Mouse (Mus musculus) limb, embryonic 12.5 days (tissue): ENCODE results near the gene Bcl2l14. TPM values are rescaled to one million over a fixed set of nuclear protein-coding genes. Genes with fewer than 3 reads are reported as not detected.

ENCODE experiments used
- ATAC-seq: fragments of 200-750 bp; cut with Nextera tagmentation; 2 replicates; pipeline ENCODE4 v1.8.0; 2017; ENCODE audit warnings: low read depth, moderate TSS enrichment; ENCODE audit not compliant: insufficient number of reproducible peaks, insufficient read depth, low FRiP score, low TSS enrichment
- H3K27ac ChIP-seq: fragments of 300-500 bp; sonication (generic); 2 replicates; pipeline ENCODE4 v1.5.1; 2016; ENCODE audit warnings: mild to moderate bottlenecking, moderate library complexity
- H3K27me3 ChIP-seq: fragments of 300-500 bp; sonication (generic); 2 replicates; pipeline ENCODE4 v1.6.1; 2016; ENCODE audit warnings: mild to moderate bottlenecking, moderate library complexity
- H3K36me3 ChIP-seq: fragments of 300-500 bp; sonication (generic); 2 replicates; pipeline ENCODE4 v1.6.1; 2016; ENCODE audit warnings: mild to moderate bottlenecking, moderate library complexity
- H3K4me1 ChIP-seq: fragments of 300-500 bp; sonication (generic); replicated peaks from 2 replicates; pipeline ENCODE4 v1.6.1; 2016
- H3K4me2 ChIP-seq: fragments of 300-500 bp; sonication (generic); 2 replicates; pipeline ENCODE4 v1.6.1; 2016; ENCODE audit warnings: mild to moderate bottlenecking, moderate library complexity
- H3K4me3 ChIP-seq: fragments of 300-500 bp; sonication (generic); replicated peaks from 2 replicates; pipeline ENCODE4 v1.5.1; 2016; ENCODE audit warnings: mild to moderate bottlenecking
- H3K9ac ChIP-seq: fragments of 300-500 bp; sonication (generic); replicated peaks from 2 replicates; pipeline ENCODE4 v1.6.1; 2016; ENCODE audit warnings: mild to moderate bottlenecking, moderate library complexity
- H3K9me3 ChIP-seq: fragments of 300-500 bp; sonication (generic); 2 replicates; pipeline ENCODE4 v1.6.1; 2016; ENCODE audit warnings: mild to moderate bottlenecking, moderate library complexity
- WGBS: fragments of 180-500 bp; shearing (Covaris S2); methylation state at CpG from one replicate; pipeline ENCODE4 v1.1.7; 2016; 5-methylcytosine and 5-hydroxymethylcytosine counted together
- polyA plus RNA-seq: library from polyadenylated mRNA; unstranded; fragments of >200 nt; fragmentation: Nextera tagmentation; extraction: Ambion mirVana; gene quantifications from 2 replicates; pipeline ENCODE4 v1.2.1, GENCODE M21; 2016

Bcl2l14 gene
- polyA plus RNA-seq, 1 experiment from 2014 or later: 0.69 TPM

- Histone ChIP-seq H3K4me3 (no peak overlapping the region), H3K27ac (no peak overlapping the region), H3K27me3 (no peaks in the 10 kb centered on the region), H3K4me1 (no peaks in the 10 kb centered on the region), H3K9ac (no peak overlapping the region), H3K4me2 (no peak overlapping the region), H3K9me3 (peaks cover 8% of the 10 kb centered on the region; the same call in 1 of the 2 replicates), H3K36me3 (no peaks in the 10 kb centered on the region)
- WGBS: 78% methylated on average over 5 of the region's 5 CpGs
- no peak for ATAC-seq
Measured at GRCm38 (mm10) chr6:134377201-134377600, 18.9 kb upstream of the Bcl2l14 start.

GRCm38 (mm10) chr6:134377856-134378255, 18.3 kb upstream of the Bcl2l14 start:
- 32% methylated on average over 3 of the region's 3 CpGs for WGBS
- ATAC-seq: no peak
- no peak overlapping the region for H3K27ac ChIP-seq

GRCm38 (mm10) chr6:134381462-134381861, 14.7 kb upstream of the Bcl2l14 start:
- WGBS: 83% methylated on average over 6 of the region's 6 CpGs
- H3K9ac ChIP-seq: no peak overlapping the region
- H3K36me3 ChIP-seq: no peaks in the 10 kb centered on the region
- H3K4me3 ChIP-seq: no peak overlapping the region
- peaks cover 8% of the 10 kb centered on the region; the same call in 1 of the 2 replicates for H3K9me3 ChIP-seq
- ATAC-seq: no peak
- H3K27me3 ChIP-seq: no peaks in the 10 kb centered on the region
- H3K27ac ChIP-seq: no peak overlapping the region
- no peaks in the 10 kb centered on the region for H3K4me1 ChIP-seq
- H3K4me2 ChIP-seq: no peak overlapping the region

More at GRCm38 (mm10) chr6:134377856-134378255, 18.3 kb upstream of the Bcl2l14 start:
- Histone ChIP-seq H3K27me3 (no peaks in the 10 kb centered on the region), H3K4me1 (no peaks in the 10 kb centered on the region), H3K9ac (no peak overlapping the region), H3K4me3 (no peak overlapping the region), H3K36me3 (no peaks in the 10 kb centered on the region), H3K4me2 (no peak overlapping the region), H3K9me3 (peaks cover 8% of the 10 kb centered on the region; the same call in 1 of the 2 replicates)

- Histone ChIP-seq H3K36me3 (no peaks in the 10 kb centered on the region), H3K9me3 (no peaks in the 10 kb centered on the region), H3K4me3 (no peak overlapping the region), H3K4me2 (no peak overlapping the region), H3K27me3 (no peaks in the 10 kb centered on the region), H3K9ac (no peak overlapping the region), H3K4me1 (no peaks in the 10 kb centered on the region), H3K27ac (no peak overlapping the region)
- no peak for ATAC-seq
- 90% methylated on average over 6 of the region's 6 CpGs for WGBS
Measured at GRCm38 (mm10) chr6:134385931-134386330, 10.2 kb upstream of the Bcl2l14 start.

GRCm38 (mm10) chr6:134387396-134387795, 8.7 kb upstream of the Bcl2l14 start:
- no peak for ATAC-seq
- Histone ChIP-seq H3K27me3 (no peaks in the 10 kb centered on the region), H3K4me1 (no peaks in the 10 kb centered on the region), H3K9me3 (no peaks in the 10 kb centered on the region), H3K9ac (no peak overlapping the region), H3K4me2 (no peak overlapping the region), H3K27ac (no peak overlapping the region), H3K4me3 (no peak overlapping the region), H3K36me3 (no peaks in the 10 kb centered on the region)
- WGBS: 87% methylated on average over 10 of the region's 10 CpGs

GRCm38 (mm10) chr6:134388424-134389110, 7.6 kb upstream of the Bcl2l14 start:
- Histone ChIP-seq H3K9ac (no peak overlapping the region), H3K27me3 (no peaks in the 10 kb centered on the region), H3K4me1 (no peaks in the 10 kb centered on the region), H3K9me3 (no peaks in the 10 kb centered on the region), H3K4me3 (no peak overlapping the region), H3K27ac (no peak overlapping the region), H3K36me3 (no peaks in the 10 kb centered on the region), H3K4me2 (no peak overlapping the region)
- ATAC-seq: no peak
- 80% methylated on average over 24 of the region's 24 CpGs for WGBS

GRCm38 (mm10) chr6:134389248-134389891, 6.7 kb upstream of the Bcl2l14 start:
- Histone ChIP-seq H3K4me2 (no peak overlapping the region), H3K4me3 (no peak overlapping the region), H3K9me3 (no peaks in the 10 kb centered on the region), H3K36me3 (no peaks in the 10 kb centered on the region), H3K9ac (no peak overlapping the region), H3K27ac (no peak overlapping the region), H3K27me3 (no peaks in the 10 kb centered on the region), H3K4me1 (no peaks in the 10 kb centered on the region)
- WGBS: 23% methylated on average over 11 of the region's 11 CpGs
- no peak for ATAC-seq

GRCm38 (mm10) chr6:134389917-134390316, 6.2 kb upstream of the Bcl2l14 start:
- H3K4me2 ChIP-seq: no peak overlapping the region
- no peaks in the 10 kb centered on the region for H3K36me3 ChIP-seq
- H3K27ac ChIP-seq: no peak overlapping the region
- no peaks in the 10 kb centered on the region for H3K27me3 ChIP-seq
- no peaks in the 10 kb centered on the region for H3K9me3 ChIP-seq
- no peaks in the 10 kb centered on the region for H3K4me1 ChIP-seq
- ATAC-seq: no peak
- 71% methylated on average over 8 of the region's 8 CpGs for WGBS
- no peak overlapping the region for H3K4me3 ChIP-seq
- H3K9ac ChIP-seq: no peak overlapping the region

- WGBS: 85% methylated on average over 2 of the region's 2 CpGs
- no peaks in the 10 kb centered on the region for H3K9me3 ChIP-seq
- no peak for ATAC-seq
- no peaks in the 10 kb centered on the region for H3K36me3 ChIP-seq
- H3K4me2 ChIP-seq: no peak overlapping the region
- no peaks in the 10 kb centered on the region for H3K27me3 ChIP-seq
- no peak overlapping the region for H3K27ac ChIP-seq
- H3K4me1 ChIP-seq: no peaks in the 10 kb centered on the region
- no peak overlapping the region for H3K9ac ChIP-seq
- no peak overlapping the region for H3K4me3 ChIP-seq
Measured at GRCm38 (mm10) chr6:134390837-134391236, 5.3 kb upstream of the Bcl2l14 start.

GRCm38 (mm10) chr6:134402914-134403683, 7.0 kb downstream of the Bcl2l14 start:
- no peak overlapping the region for H3K27ac ChIP-seq
- H3K4me1 ChIP-seq: no peaks in the 10 kb centered on the region
- WGBS: 40% methylated on average over 16 of the region's 16 CpGs
- ATAC-seq: no peak
- H3K4me2 ChIP-seq: no peak overlapping the region
- no peaks in the 10 kb centered on the region for H3K36me3 ChIP-seq
- H3K9me3 ChIP-seq: no peaks in the 10 kb centered on the region
- no peak overlapping the region for H3K9ac ChIP-seq
- H3K27me3 ChIP-seq: no peaks in the 10 kb centered on the region
- H3K4me3 ChIP-seq: no peak overlapping the region

- H3K9ac ChIP-seq: no peak overlapping the region
- ATAC-seq: no peak
- no peaks in the 10 kb centered on the region for H3K27me3 ChIP-seq
- no peak overlapping the region for H3K4me3 ChIP-seq
- WGBS: 85% methylated on average over 9 of the region's 9 CpGs
- H3K9me3 ChIP-seq: no peaks in the 10 kb centered on the region
- H3K27ac ChIP-seq: no peak overlapping the region
- H3K4me2 ChIP-seq: no peak overlapping the region
- H3K36me3 ChIP-seq: no peaks in the 10 kb centered on the region
- H3K4me1 ChIP-seq: no peaks in the 10 kb centered on the region
Measured at GRCm38 (mm10) chr6:134403684-134404070, 7.6 kb downstream of the Bcl2l14 start.
